Mouse (Mus musculus) Patski (cell line): ENCODE results near the gene Camta1. TPM values are rescaled to one million over a fixed set of nuclear protein-coding genes. Genes with fewer than 3 reads are reported as not detected.

Experiments used
- ATAC-seq: fragments of 100-300 bp; one replicate; pipeline ENCODE4 v1.8.0; 2021
- CTCF ChIA-PET: fragments of 350-600 bp; sonication (Branson Sonifier 250); formaldehyde crosslinking; loops from one replicate; lab custom pipeline; 2022; ENCODE audit warnings: inconsistent platforms; lab: Charles Lee
- POLR2A ChIA-PET: fragments of 350-600 bp; sonication (Branson Sonifier 250); formaldehyde crosslinking; loops from one replicate; lab custom pipeline; 2022; ENCODE audit warnings: antibody characterized with exemption, inconsistent platforms; lab: Charles Lee
- DNase-seq: peaks from one replicate; pipeline ENCODE4 v3.0.0-alpha.2; 2011; ENCODE audit warnings: low read depth, low spot score
- H3K27me3 ChIP-seq: fragments of 371-371 bp; one replicate; pipeline ENCODE4 v1.5.1; 2021
- CTCF ChIP-seq: fragments of 100-300 bp; IDR thresholded peaks from one replicate; pipeline ENCODE4 v1.5.1; 2021
- in situ Hi-C: fragments of 300-500 bp; cut with MboI; formaldehyde crosslinking; loops from 3 replicates; pipeline ENCODE4 v1.11.1; 2018; ENCODE audit warnings: low pct_unique_long_range_greater_than_20kb, mixed read lengths
- polyA plus RNA-seq: library from polyadenylated mRNA; unstranded; gene quantifications from one replicate; pipeline ENCODE4 v1.2.3, GENCODE M21; 2021

The Camta1 gene
- polyA plus RNA-seq, 1 experiment from 2014 or later, result 28.0 TPM

- in situ Hi-C loops, result no loop called here
- POLR2A ChIA-PET, result no interaction called here
- CTCF ChIA-PET, result no interaction called here
- H3K27me3 ChIP-seq, result no peaks in the 10 kb centered on the region
- DNase-seq, result no peak
- no peak for TF ChIP-seq CTCF
- no peak for ATAC-seq
Observed at GRCm38 (mm10) chr4:151088819-151089218, 772.9 kb downstream of the Camta1 start.

GRCm38 (mm10) chr4:151087358-151087757 lies 774.3 kb downstream of the Camta1 start:
- no peaks in the 10 kb centered on the region for H3K27me3 ChIP-seq
- CTCF ChIA-PET, result no interaction called here
- no peak for ATAC-seq
- DNase-seq, result no peak
- POLR2A ChIA-PET, result no interaction called here
- in situ Hi-C loops, result no loop called here
- TF ChIP-seq CTCF, result no peak

- ChIA-PET CTCF (interaction anchor here (1.5 kb wide), 1 partner anchor 57 kb away, joined by 3 read pairs; no protein-coding TSS in a partner anchor), POLR2A (no interaction called here)
- no peak for TF ChIP-seq CTCF
- no peak for DNase-seq
- ATAC-seq, result no peak
- in situ Hi-C loops, result no loop called here
- H3K27me3 ChIP-seq, result no peaks in the 10 kb centered on the region
Observed at GRCm38 (mm10) chr4:151083027-151083426, 778.6 kb downstream of the Camta1 start.

GRCm38 (mm10) chr4:151081977-151082376 lies 779.7 kb downstream of the Camta1 start:
- ChIA-PET POLR2A (no interaction called here), CTCF (interaction anchor here (1.5 to 1.6 kb wide), 3 partner anchors 9 to 58 kb away, joined by 3 to 5 read pairs (median 4); no protein-coding TSS in a partner anchor)
- no peak for TF ChIP-seq CTCF
- ATAC-seq, result no peak
- in situ Hi-C loops, result no loop called here
- no peak for DNase-seq
- no peaks in the 10 kb centered on the region for H3K27me3 ChIP-seq

- TF ChIP-seq CTCF, result no peak
Observed at GRCm38 (mm10) chr4:151081355-151081754, 780.3 kb downstream of the Camta1 start.

GRCm38 (mm10) chr4:151074817-151075216 lies 786.9 kb downstream of the Camta1 start:
- peaks cover 7% of the 10 kb centered on the region for H3K27me3 ChIP-seq
- ChIA-PET CTCF (interaction anchor here (1.3 kb wide), 1 partner anchor 65 kb away, joined by 5 read pairs; no protein-coding TSS in a partner anchor), POLR2A (no interaction called here)
- in situ Hi-C loops, result loop anchor here (5.0 kb wide), 1 partner anchor 67 kb away; no protein-coding TSS in a partner anchor
- DNase-seq (no peak), ATAC-seq (no peak)
- no peak for TF ChIP-seq CTCF

More at GRCm38 (mm10) chr4:151081355-151081754, 780.3 kb downstream of the Camta1 start:
- no peaks in the 10 kb centered on the region for H3K27me3 ChIP-seq
- CTCF ChIA-PET, result interaction anchor here (0.8 to 1.6 kb wide), 4 partner anchors 8 to 58 kb away, joined by 3 to 5 read pairs (median 4); no protein-coding TSS in a partner anchor
- ATAC-seq (no peak), DNase-seq (no peak)
- in situ Hi-C loops, result no loop called here
- POLR2A ChIA-PET, result no interaction called here

- peaks cover 7% of the 10 kb centered on the region for H3K27me3 ChIP-seq
- in situ Hi-C loops, result no loop called here
- DNase-seq (no peak), ATAC-seq (no peak)
- CTCF ChIA-PET, result interaction anchor here (1.0 to 2.8 kb wide), 6 partner anchors 8 to 69 kb away, joined by 3 to 11 read pairs (median 4); no protein-coding TSS in a partner anchor
- TF ChIP-seq CTCF, result peak; percentile 48
- POLR2A ChIA-PET, result no interaction called here
Observed at GRCm38 (mm10) chr4:151073108-151073744, 788.5 kb downstream of the Camta1 start.

GRCm38 (mm10) chr4:151070962-151071361 lies 790.7 kb downstream of the Camta1 start:
- ChIA-PET POLR2A (no interaction called here), CTCF (interaction anchor here (1.9 kb wide), 1 partner anchor 69 kb away, joined by 10 read pairs; no protein-coding TSS in a partner anchor)
- peaks cover 7% of the 10 kb centered on the region for H3K27me3 ChIP-seq
- no peak for TF ChIP-seq CTCF
- in situ Hi-C loops, result no loop called here
- ATAC-seq (no peak), DNase-seq (no peak)

GRCm38 (mm10) chr4:151068751-151069150 lies 792.9 kb downstream of the Camta1 start:
- in situ Hi-C loops, result no loop called here
- POLR2A ChIA-PET, result no interaction called here
- CTCF ChIA-PET, result no interaction called here
- no peak for TF ChIP-seq CTCF
- DNase-seq (no peak), ATAC-seq (no peak)
- peaks cover 7% of the 10 kb centered on the region for H3K27me3 ChIP-seq

GRCm38 (mm10) chr4:151059566-151059965 lies 802.1 kb downstream of the Camta1 start:
- no peak for ATAC-seq
- H3K27me3 ChIP-seq, result no peaks in the 10 kb centered on the region
- ChIA-PET CTCF (interaction anchor here (1.0 kb wide), 1 partner anchor 13 kb away, joined by 3 read pairs; no protein-coding TSS in a partner anchor), POLR2A (no interaction called here)
- TF ChIP-seq CTCF, result no peak
- no peak for DNase-seq
- in situ Hi-C loops, result no loop called here

GRCm38 (mm10) chr4:151058634-151059033 lies 803.0 kb downstream of the Camta1 start:
- ATAC-seq (no peak), DNase-seq (no peak)
- TF ChIP-seq CTCF, result no peak
- in situ Hi-C loops, result no loop called here
- ChIA-PET CTCF (no interaction called here), POLR2A (no interaction called here)
- no peaks in the 10 kb centered on the region for H3K27me3 ChIP-seq
